Mouse (Mus musculus) CH12.LX (cell line): ENCODE results near the gene Cotl1. TPM values are rescaled to one million over a fixed set of nuclear protein-coding genes. Genes with fewer than 3 reads are reported as not detected.

ENCODE experiments used
- DNase-seq: peaks from one replicate; pipeline ENCODE4 v3.0.0-alpha.2; 2013; ENCODE audit errors: extremely low read depth
- H3K27ac ChIP-seq: 2 replicates; pipeline ENCODE4 v1.5.1; 2012; ENCODE audit warnings: low read depth, mild to moderate bottlenecking, control low read depth, moderate library complexity; ENCODE audit not compliant: insufficient read depth
- H3K27me3 ChIP-seq: replicated peaks from 2 replicates; pipeline ENCODE3; 2012; ENCODE audit warnings: inconsistent platforms
- H3K36me3 ChIP-seq, 2 experiments: replicated peaks in 1 of 2; 2 replicates each; pipeline versions ENCODE3 to v1.6.1; 2012; ENCODE audit warnings: inconsistent platforms in 1 of 2, low read length in 1 of 2, mild to moderate bottlenecking in 1 of 2, mixed read lengths in 1 of 2, moderate library complexity in 1 of 2; ENCODE audit not compliant: control insufficient read depth in 1 of 2, insufficient read depth in 1 of 2
- H3K4me1 ChIP-seq, 2 experiments: 2 replicates each; pipeline ENCODE4 v1.6.1; 2012; ENCODE audit warnings: inconsistent platforms in 1 of 2, moderate library complexity in 1 of 2; ENCODE audit not compliant: insufficient read depth in 2 of 2, control insufficient read depth in 1 of 2
- H3K4me2 ChIP-seq: 2 replicates; pipeline ENCODE4 v1.6.1; 2012; ENCODE audit warnings: low read depth, mild to moderate bottlenecking, control low read depth; ENCODE audit not compliant: poor library complexity, insufficient read depth, severe bottlenecking
- H3K4me3 ChIP-seq, 3 experiments: fragments of 150-350 bp in 1 of 3; sonication (generic) in 1 of 3; replicated peaks in 1 of 3; 2 replicates each; pipeline versions ENCODE3 to v1.5.1; 2011 to 2012; ENCODE audit warnings: low read depth in 2 of 3, low read length in 2 of 3, mild to moderate bottlenecking in 2 of 3, moderate library complexity in 2 of 3, control low read depth in 1 of 3, improper control_type of control experiment in 1 of 3, inconsistent platforms in 1 of 3, mixed read lengths in 1 of 3; ENCODE audit not compliant: poor library complexity in 1 of 3
- H3K79me2 ChIP-seq: replicated peaks from 2 replicates; pipeline ENCODE4 v1.6.1; 2012; ENCODE audit warnings: mild to moderate bottlenecking, moderate library complexity; ENCODE audit not compliant: control insufficient read depth, poor library complexity, insufficient read depth, severe bottlenecking; ENCODE audit errors: extremely low read depth
- H3K9ac ChIP-seq: 2 replicates; pipeline ENCODE4 v1.6.1; 2012; ENCODE audit warnings: low read depth, mild to moderate bottlenecking, control low read depth, moderate library complexity; ENCODE audit not compliant: insufficient read depth
- H3K9me3 ChIP-seq: replicated peaks from 2 replicates; pipeline ENCODE3; 2012; ENCODE audit warnings: low read length, inconsistent platforms, mixed read lengths
- CTCF ChIP-seq, 2 experiments: IDR thresholded peaks in 1 of 2; conservative IDR thresholded peaks in 1 of 2; 2 replicates each; pipeline ENCODE4 v1.5.1; 2011 to 2012; ENCODE audit warnings: low read depth in 2 of 2, low read length in 2 of 2, improper control_type of control experiment in 1 of 2, inconsistent platforms in 1 of 2, mild to moderate bottlenecking in 1 of 2, moderate library complexity in 1 of 2
- ELF1 ChIP-seq: IDR thresholded peaks from 2 replicates; pipeline ENCODE4 v1.6.1; 2014; ENCODE audit warnings: low read depth, mild to moderate bottlenecking, inconsistent platforms, low read length, improper control_type of control experiment
- EP300 ChIP-seq: IDR thresholded peaks from 2 replicates; pipeline ENCODE4 v1.6.1; 2011; ENCODE audit warnings: low read length, improper control_type of control experiment
- ETS1 ChIP-seq: conservative IDR thresholded peaks from 2 replicates; pipeline ENCODE4 v1.6.1; 2012; ENCODE audit warnings: low read depth, mild to moderate bottlenecking, inconsistent platforms, low read length, improper control_type of control experiment, moderate library complexity
- GABPA ChIP-seq: IDR thresholded peaks from 2 replicates; pipeline ENCODE4 v1.6.1; 2012; ENCODE audit warnings: low read depth, low read length, improper control_type of control experiment, inconsistent platforms; ENCODE audit not compliant: insufficient replicate concordance
- JUND ChIP-seq: conservative IDR thresholded peaks from 2 replicates; pipeline ENCODE4 v1.6.1; 2011; ENCODE audit warnings: low read depth, low read length, improper control_type of control experiment
- MAX ChIP-seq: IDR thresholded peaks from 2 replicates; pipeline ENCODE4 v1.6.1; 2011; ENCODE audit warnings: low read length, improper control_type of control experiment
- MAZ ChIP-seq: IDR thresholded peaks from 2 replicates; pipeline ENCODE4 v1.6.1; 2012; ENCODE audit warnings: low read depth, mild to moderate bottlenecking, inconsistent platforms, low read length, improper control_type of control experiment, moderate library complexity
- MEF2A ChIP-seq: IDR thresholded peaks from 2 replicates; pipeline ENCODE4 v1.6.1; 2014; ENCODE audit warnings: low read depth, mild to moderate bottlenecking, inconsistent platforms, low read length, improper control_type of control experiment, borderline replicate concordance
- NELFE ChIP-seq: IDR thresholded peaks from 2 replicates; pipeline ENCODE4 v1.6.1; 2011; ENCODE audit warnings: low read depth, low read length, improper control_type of control experiment
- POLR2A ChIP-seq: IDR thresholded peaks from 2 replicates; pipeline ENCODE4 v1.6.1; 2011; ENCODE audit warnings: low read depth, mild to moderate bottlenecking, improper control_type of control experiment, low read length
- POLR2AphosphoS2 ChIP-seq: IDR thresholded peaks from 2 replicates; pipeline ENCODE4 v1.6.1; 2011; ENCODE audit warnings: low read depth, low read length, improper control_type of control experiment
- RAD21 ChIP-seq: IDR thresholded peaks from 2 replicates; pipeline ENCODE4 v1.6.1; 2011; ENCODE audit warnings: low read depth, mild to moderate bottlenecking, low read length, improper control_type of control experiment, moderate library complexity
- RCOR1 ChIP-seq: conservative IDR thresholded peaks from 2 replicates; pipeline ENCODE4 v1.6.1; 2012; ENCODE audit warnings: low read depth, mild to moderate bottlenecking, inconsistent platforms, low read length, improper control_type of control experiment
- SIN3A ChIP-seq: IDR thresholded peaks from 2 replicates; pipeline ENCODE4 v1.6.1; 2012; ENCODE audit warnings: low read length, improper control_type of control experiment, inconsistent platforms
- SMC3 ChIP-seq: IDR thresholded peaks from 2 replicates; pipeline ENCODE4 v1.6.1; 2011; ENCODE audit warnings: low read depth, low read length, improper control_type of control experiment
- TCF12 ChIP-seq: IDR thresholded peaks from 2 replicates; pipeline ENCODE4 v1.6.1; 2014; ENCODE audit warnings: low read depth, mild to moderate bottlenecking, inconsistent platforms, low read length, improper control_type of control experiment
- USF1 ChIP-seq: IDR thresholded peaks from 2 replicates; pipeline ENCODE4 v1.6.1; 2014; ENCODE audit warnings: low read depth, mild to moderate bottlenecking, inconsistent platforms, low read length, improper control_type of control experiment
- ZKSCAN1 ChIP-seq: IDR thresholded peaks from 2 replicates; pipeline ENCODE4 v1.6.1; 2012; ENCODE audit warnings: low read depth, inconsistent platforms, low read length, improper control_type of control experiment, borderline replicate concordance
- ZMIZ1 ChIP-seq: IDR thresholded peaks from 2 replicates; pipeline ENCODE4 v1.6.1; 2012; ENCODE audit warnings: low read depth, mild to moderate bottlenecking, inconsistent platforms, low read length, improper control_type of control experiment
- ZNF384 ChIP-seq: IDR thresholded peaks from 2 replicates; pipeline ENCODE4 v1.6.1; 2012; ENCODE audit warnings: low read depth, low read length, improper control_type of control experiment, inconsistent platforms
- dilution Hi-C: fragments of 300-500 bp; cut with MboI; formaldehyde crosslinking; loops from 2 replicates; pipeline ENCODE4 v1.14.3; 2020; ENCODE audit warnings: low sequenced_read_pairs; ENCODE audit not compliant: extremely low pct_unique_long_range_greater_than_20kb, extremely low pct_ligation_motif_present
- in situ Hi-C: fragments of 300-500 bp; cut with MboI; formaldehyde crosslinking; loops from 3 replicates; pipeline ENCODE4 v1.14.3; 2019; ENCODE audit warnings: low sequenced_read_pairs, low pct_ligation_motif_present, low pct_unique_long_range_greater_than_20kb, mixed read lengths
- polyA plus RNA-seq: library from polyadenylated mRNA; unstranded; fragments of >175 nt; gene quantifications from 2 replicates; pipeline ENCODE4 v1.2.1, GENCODE M21; 2012; ENCODE audit warnings: low read depth; ENCODE audit not compliant: insufficient read length
- total RNA-seq, 2 experiments: library from RNA; depleted of rRNA; stranded (reverse); fragments of 300-350 nt in 1 of 2; fragments of >200 nt in 1 of 2; gene quantifications; 2 replicates each; pipeline ENCODE4 v1.2.3; 2012 to 2014

The Cotl1 gene
- total and polyA plus RNA-seq, 3 experiments: 59.6 to 375 (median 135) TPM

GRCm38 (mm10) chr8:119811925-119812324 lies 28.4 kb downstream of the Cotl1 start (continued):
- 0 out of 2 replicates have a peak, but pooled peaks have one; percentile 29 for TF ChIP-seq JUND
- peak in 1 of 2 experiments; percentile 70; a peak in 2 of 4 replicates for TF ChIP-seq CTCF (conservative IDR thresholded peaks at IDR 0.05 in 1 of 2, IDR thresholded peaks at IDR 0.05 in 1 of 2; ENCODE audit: low read depth in 2 of 2, low read length in 2 of 2)
- peak; percentile 51; the same call in 1 of the 2 replicates for TF ChIP-seq ETS1
- TF ChIP-seq USF1: no peak
- no peak for TF ChIP-seq MEF2A
- 0 out of 2 replicates have a peak, but pooled peaks have one; percentile 44 for TF ChIP-seq TCF12
- no peak for TF ChIP-seq NELFE
- TF ChIP-seq POLR2AphosphoS2: no peak
- TF ChIP-seq ELF1: peak; percentile 64
- TF ChIP-seq EP300: peak; percentile 46

GRCm38 (mm10) chr8:119810953-119811499 lies 29.3 kb downstream of the Cotl1 start:
- Histone ChIP-seq H3K4me3 (no peak overlapping the region), H3K9me3 (peaks cover 4% of the 10 kb centered on the region), H3K4me2 (no peak overlapping the region), H3K36me3 (peaks cover 0 to 51% of the 10 kb centered on the region in 2 experiments), H3K27me3 (no peaks in the 10 kb centered on the region), H3K27ac (no peak overlapping the region), H3K4me1 (peaks cover 17 to 76% of the 10 kb centered on the region in 2 experiments), H3K79me2 (no peaks in the 10 kb centered on the region), H3K9ac (no peak overlapping the region)
- in situ Hi-C loops (no loop called here), dilution Hi-C loops (no loop called here)
- DNase-seq: no peak
- TF ChIP-seq ZKSCAN1 (no peak), MAX (no peak), ETS1 (no peak), RAD21 (no peak), GABPA (no peak), POLR2A (no peak), RCOR1 (no peak), SMC3 (no peak), ZNF384 (no peak)

GRCm38 (mm10) chr8:119810127-119810868 lies 30.0 kb downstream of the Cotl1 start:
- TF ChIP-seq SIN3A: no peak
- no peak for TF ChIP-seq MAZ
- TF ChIP-seq ZNF384: no peak
- TF ChIP-seq USF1: no peak
- no peak for TF ChIP-seq ZMIZ1
- TF ChIP-seq MAX: no peak
- Histone ChIP-seq H3K9ac (no peak overlapping the region), H3K4me3 (no peak overlapping the region), H3K4me2 (no peak overlapping the region), H3K27ac (no peak overlapping the region), H3K4me1 (peaks cover 18 to 81% of the 10 kb centered on the region in 2 experiments), H3K27me3 (no peaks in the 10 kb centered on the region), H3K36me3 (peaks cover 0 to 45% of the 10 kb centered on the region in 2 experiments), H3K79me2 (no peaks in the 10 kb centered on the region), H3K9me3 (peaks cover 2% of the 10 kb centered on the region)
- in situ Hi-C loops (no loop called here), dilution Hi-C loops (no loop called here)
- no peak for DNase-seq
